Mouse (Mus musculus) embryonic facial prominence, embryonic 15.5 days (tissue): ENCODE measurements around the gene Pkd1l1. TPM values are rescaled to one million over a fixed set of nuclear protein-coding genes. Genes with fewer than 3 reads are reported as not detected.

ENCODE experiments used
- ATAC-seq: fragments of 200-750 bp; cut with Nextera tagmentation; 2 replicates; pipeline ENCODE4 v1.8.0; 2017; ENCODE audit warnings: low read depth, moderate TSS enrichment; ENCODE audit not compliant: insufficient number of reproducible peaks, low FRiP score, low TSS enrichment
- H3K27ac ChIP-seq: fragments of 300-500 bp; sonication (generic); replicated peaks from 2 replicates; pipeline ENCODE4 v1.5.1; 2015; ENCODE audit warnings: mild to moderate bottlenecking, inconsistent platforms
- H3K27me3 ChIP-seq: fragments of 300-500 bp; sonication (generic); 2 replicates; pipeline ENCODE4 v1.6.1; 2015; ENCODE audit warnings: inconsistent platforms
- H3K36me3 ChIP-seq: fragments of 300-500 bp; sonication (generic); 2 replicates; pipeline ENCODE4 v1.6.1; 2015; ENCODE audit warnings: mild to moderate bottlenecking, inconsistent platforms
- H3K4me1 ChIP-seq: fragments of 300-500 bp; sonication (generic); 2 replicates; pipeline ENCODE4 v1.6.1; 2015; ENCODE audit warnings: inconsistent platforms
- H3K4me2 ChIP-seq: fragments of 300-500 bp; sonication (generic); replicated peaks from 2 replicates; pipeline ENCODE4 v1.6.1; 2015; ENCODE audit warnings: mild to moderate bottlenecking, inconsistent platforms
- H3K4me3 ChIP-seq: fragments of 300-500 bp; sonication (generic); replicated peaks from 2 replicates; pipeline ENCODE4 v1.5.1; 2015; ENCODE audit warnings: mild to moderate bottlenecking, inconsistent platforms
- H3K9ac ChIP-seq: fragments of 300-500 bp; sonication (generic); 2 replicates; pipeline ENCODE4 v1.6.1; 2015; ENCODE audit warnings: inconsistent platforms
- H3K9me3 ChIP-seq: fragments of 300-500 bp; sonication (generic); replicated peaks from 2 replicates; pipeline ENCODE4 v1.6.1; 2016; ENCODE audit warnings: inconsistent platforms
- WGBS: fragments of 180-500 bp; shearing (Covaris S2); methylation state at CpG from one replicate; pipeline ENCODE4 v1.1.7; 2015; 5-methylcytosine and 5-hydroxymethylcytosine counted together
- polyA plus RNA-seq: library from polyadenylated mRNA; unstranded; fragments of >200 nt; fragmentation: Nextera tagmentation; extraction: Ambion mirVana; gene quantifications from 2 replicates; pipeline ENCODE4 v1.2.1, GENCODE M21; 2015

The Pkd1l1 gene
- polyA plus RNA-seq, 1 experiment from 2014 or later: 0.09 TPM

DNA sequence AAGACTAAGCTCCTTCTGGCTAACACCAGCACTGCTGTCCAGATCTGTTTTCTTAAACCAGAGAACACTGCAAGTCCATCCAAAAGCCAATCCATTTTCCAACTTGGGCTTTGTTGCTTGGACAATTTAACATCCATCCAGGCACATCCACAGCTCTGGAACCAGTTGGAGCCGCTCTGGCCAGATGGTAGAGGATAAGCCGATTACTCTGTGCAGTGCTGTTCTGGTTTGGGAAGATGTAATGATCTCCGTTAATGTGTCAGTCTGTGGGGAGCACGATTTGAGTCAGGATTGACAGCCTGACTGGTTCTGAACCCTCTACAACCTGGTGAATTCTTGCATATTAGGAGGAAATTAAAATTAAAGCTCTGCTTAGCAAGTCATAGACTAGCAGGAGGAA lies 188.7 kb downstream of the Pkd1l1 start:
- H3K27me3 ChIP-seq: no peaks in the 10 kb centered on the region
- no peak overlapping the region for H3K9ac ChIP-seq
- peaks cover 19% of the 10 kb centered on the region for H3K4me1 ChIP-seq
- no peak for ATAC-seq
- no peaks in the 10 kb centered on the region for H3K36me3 ChIP-seq
- no peak overlapping the region for H3K4me3 ChIP-seq
- 59% methylated on average over 4 of the region's 4 CpGs for WGBS
- no peak overlapping the region for H3K4me2 ChIP-seq
- no peaks in the 10 kb centered on the region for H3K9me3 ChIP-seq
- H3K27ac ChIP-seq: no peak overlapping the region

DNA sequence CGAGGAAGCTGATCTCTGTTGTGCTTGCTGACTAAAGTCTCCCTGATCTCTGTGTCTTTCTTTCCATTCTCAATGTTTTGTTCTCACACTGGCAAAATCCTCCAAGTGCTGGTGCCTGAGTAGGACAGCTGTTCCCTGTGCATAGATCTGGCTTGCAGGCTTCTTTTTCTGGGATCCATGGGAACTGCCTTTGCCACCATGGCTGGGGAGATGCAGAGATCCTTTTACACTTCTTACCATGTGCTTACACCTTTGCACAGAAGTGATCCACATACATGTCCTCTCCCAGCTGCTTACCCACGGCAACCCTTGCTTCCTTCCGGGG lies 191.0 kb downstream of the Pkd1l1 start:
- H3K4me3 ChIP-seq: no peak overlapping the region
- no peak overlapping the region for H3K4me2 ChIP-seq
- no peak for ATAC-seq
- no peaks in the 10 kb centered on the region for H3K36me3 ChIP-seq
- H3K4me1 ChIP-seq: peaks cover 8% of the 10 kb centered on the region; the same call in 1 of the 2 replicates
- WGBS: 74% methylated on average over 3 of the region's 3 CpGs
- no peaks in the 10 kb centered on the region for H3K9me3 ChIP-seq
- H3K27me3 ChIP-seq: no peaks in the 10 kb centered on the region
- H3K9ac ChIP-seq: no peak overlapping the region
- H3K27ac ChIP-seq: no peak overlapping the region

DNA sequence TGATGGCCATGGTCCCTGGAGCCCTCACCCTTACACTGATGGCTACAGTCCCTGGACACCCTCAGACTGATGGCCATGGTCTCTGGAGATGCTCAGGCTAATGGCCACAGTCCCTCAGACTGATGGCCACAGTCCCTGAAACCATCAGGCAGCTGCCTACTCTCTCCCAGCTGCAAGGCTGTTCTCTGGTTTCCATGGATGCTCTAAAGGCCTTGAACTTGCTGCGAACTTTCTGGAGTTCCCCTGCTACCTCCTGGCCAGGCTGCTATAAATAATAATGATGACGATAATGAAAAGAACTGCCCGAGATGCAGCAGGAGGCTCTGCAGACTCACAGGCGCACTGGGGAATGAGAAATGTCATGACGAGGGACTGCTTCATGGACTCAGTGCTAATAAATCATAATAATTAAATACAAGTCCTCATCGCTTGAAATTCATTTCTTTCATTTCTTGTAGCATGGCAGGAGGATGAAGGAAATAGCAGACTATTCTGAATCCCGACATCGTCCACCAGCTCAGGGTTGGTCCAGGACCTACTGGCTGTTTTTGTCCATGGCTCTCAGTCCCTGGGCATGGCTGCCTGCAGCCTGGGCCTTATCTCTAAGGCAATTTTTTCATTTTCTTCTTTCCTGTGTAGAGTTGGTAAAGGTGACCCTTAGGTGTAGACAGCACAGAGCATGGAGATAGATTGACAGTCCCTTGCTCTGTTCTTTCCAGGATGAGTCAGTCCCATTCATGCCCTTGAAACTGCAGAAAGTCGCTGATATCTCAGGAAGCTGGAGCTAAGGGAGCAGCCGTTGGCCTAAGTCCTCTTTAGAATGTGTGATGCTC lies 191.5 kb downstream of the Pkd1l1 start:
- Histone ChIP-seq H3K27ac (no peak overlapping the region), H3K27me3 (no peaks in the 10 kb centered on the region)

DNA sequence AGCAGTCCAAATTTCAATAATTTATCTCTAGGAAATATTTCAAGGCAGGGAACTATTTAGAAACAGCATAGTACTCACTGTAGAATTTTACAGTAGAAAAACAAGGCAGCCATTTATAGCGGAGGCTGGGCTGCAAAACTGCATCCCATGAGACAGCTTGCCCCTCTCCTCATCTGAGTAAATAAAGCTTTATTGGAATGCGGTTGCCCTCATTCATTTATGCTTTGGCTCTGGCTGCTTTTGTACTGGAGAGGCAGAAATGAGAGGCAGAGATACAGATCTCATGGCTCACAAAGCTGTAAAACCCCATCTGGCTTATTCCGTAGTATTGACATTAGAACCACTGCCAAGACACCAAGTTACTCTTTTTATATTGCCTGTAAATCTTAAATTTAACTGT lies 193.6 kb downstream of the Pkd1l1 start:
- Histone ChIP-seq H3K9ac (no peak overlapping the region), H3K4me2 (no peak overlapping the region), H3K36me3 (no peaks in the 10 kb centered on the region), H3K4me3 (no peak overlapping the region), H3K27ac (no peak overlapping the region), H3K4me1 (peaks cover 8% of the 10 kb centered on the region; the same call in 1 of the 2 replicates), H3K27me3 (no peaks in the 10 kb centered on the region), H3K9me3 (no peaks in the 10 kb centered on the region)
- ATAC-seq: no peak
- 38% methylated on average over 3 of the region's 3 CpGs for WGBS

More for the DNA sequence above, 191.5 kb downstream of the Pkd1l1 start:
- Histone ChIP-seq H3K9ac (no peak overlapping the region), H3K4me2 (no peak overlapping the region), H3K9me3 (no peaks in the 10 kb centered on the region), H3K4me1 (peaks cover 8% of the 10 kb centered on the region; the same call in 1 of the 2 replicates), H3K36me3 (no peaks in the 10 kb centered on the region), H3K4me3 (no peak overlapping the region)
- no peak for ATAC-seq
- WGBS: 70% methylated on average over 10 of the region's 10 CpGs

Other genes starting within 250 kb of the Pkd1l1 start
- gene Hus1, start 37.9 kb upstream of the Pkd1l1 start, polyA plus RNA-seq: 12.4 and 12.6 TPM in 2 replicates
- 4.2 and 6.3 TPM in 2 replicates for gene Gm11992, start 75.3 kb upstream of the Pkd1l1 start, polyA plus RNA-seq
- gene Sun3, start 75.7 kb upstream of the Pkd1l1 start, polyA plus RNA-seq: 0.13 TPM in 1 of 2 replicates, not detected in the other
- 9.2 and 11.0 TPM in 2 replicates for gene Upp1, start 144.8 kb upstream of the Pkd1l1 start, polyA plus RNA-seq
- gene Abca13, start 218.7 kb upstream of the Pkd1l1 start, polyA plus RNA-seq: 0.07 TPM in 2 replicates